Mouse (Mus musculus) retina, embryonic 14.5 days (tissue): ENCODE results near the gene Cyp3a41b.
"Not testable (repeated sequence)": the region's sequence is repeated elsewhere in the genome, so short reads cannot be mapped to it uniquely, and the experiment has no call there.

Experiments used
- DNase-seq: peaks from one replicate; pipeline ENCODE4 v3.0.0-alpha.2; 2015; ENCODE audit warnings: low spot score

Cyp3a41b gene

GRCm38 (mm10) chr5:145584630-145585029 is at the start of gene Cyp3a41b:
Gene Cyp3a41b (minus strand): TSS chr5:145584730.
- not testable (repeated sequence) for DNase-seq

GRCm38 (mm10) chr5:145632286-145632685 is 47.8 kb upstream of the Cyp3a41b start:
- not testable (repeated sequence) for DNase-seq

GRCm38 (mm10) chr5:145604891-145605290 is 20.4 kb upstream of the Cyp3a41b start:
- not testable (repeated sequence) for DNase-seq

- not testable (repeated sequence) for DNase-seq
Observed at GRCm38 (mm10) chr5:145597851-145598250, 13.3 kb upstream of the Cyp3a41b start.

- DNase-seq = not testable (repeated sequence)
Observed at GRCm38 (mm10) chr5:145577321-145577720, 7.2 kb downstream of the Cyp3a41b start.

- not testable (repeated sequence) for DNase-seq
Observed at GRCm38 (mm10) chr5:145575660-145576059, 8.9 kb downstream of the Cyp3a41b start.

- not testable (repeated sequence) for DNase-seq
Observed at GRCm38 (mm10) chr5:145571922-145572321, 12.6 kb downstream of the Cyp3a41b start.
